Mouse (Mus musculus) heart, postnatal 14 days (tissue): ENCODE measurements around the gene Stk38. TPM values are rescaled to one million over a fixed set of nuclear protein-coding genes. Genes with fewer than 3 reads are reported as not detected.
"Not testable (repeated sequence)": the region's sequence is repeated elsewhere in the genome, so short reads cannot be mapped to it uniquely, and the experiment has no call there.

Experiments used
- DNase-seq, 2 experiments: peaks; one replicate each; pipeline ENCODE4 v3.0.0; 2021 to 2022
- intact Hi-C: fragments of 180-260 bp; cut with DNase I; formaldehyde crosslinking; loops from one replicate; pipeline ENCODE4 v1.15.1; 2025
- total RNA-seq, 2 experiments: library from RNA; stranded (reverse); gene quantifications; 2 replicates each; pipeline ENCODE4 v1.2.3; 2021

The Stk38 gene
- total RNA-seq, 2 experiments from 2014 or later: 47.6 to 48.8 TPM

- intact Hi-C loops: no loop called here
- no peak for DNase-seq
These were observed 34.8 kb upstream of the Stk38 start for GRCm38 (mm10) chr17:29042569-29042968.

DNA sequence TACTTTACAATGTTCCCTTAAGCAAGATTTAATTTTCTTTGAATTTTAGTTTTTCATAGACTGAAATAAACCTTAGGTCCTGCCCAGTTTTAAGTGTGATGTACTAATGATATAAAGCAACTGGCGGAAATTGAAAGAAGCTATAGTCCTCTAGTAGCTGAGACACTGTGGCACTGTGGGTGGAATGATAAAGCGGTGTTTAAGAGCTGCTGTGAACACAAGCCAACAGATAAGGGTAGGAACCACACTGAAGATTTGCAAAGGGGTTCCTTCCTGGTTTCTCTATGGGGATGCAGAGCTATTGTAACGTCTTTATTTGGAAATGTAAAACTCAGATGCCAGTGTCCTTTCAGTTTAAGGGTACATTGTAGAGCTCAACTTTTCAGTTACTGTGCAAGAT lies 33.8 kb upstream of the Stk38 start:
- DNase-seq, intact Hi-C loops: not testable (repeated sequence)

DNA sequence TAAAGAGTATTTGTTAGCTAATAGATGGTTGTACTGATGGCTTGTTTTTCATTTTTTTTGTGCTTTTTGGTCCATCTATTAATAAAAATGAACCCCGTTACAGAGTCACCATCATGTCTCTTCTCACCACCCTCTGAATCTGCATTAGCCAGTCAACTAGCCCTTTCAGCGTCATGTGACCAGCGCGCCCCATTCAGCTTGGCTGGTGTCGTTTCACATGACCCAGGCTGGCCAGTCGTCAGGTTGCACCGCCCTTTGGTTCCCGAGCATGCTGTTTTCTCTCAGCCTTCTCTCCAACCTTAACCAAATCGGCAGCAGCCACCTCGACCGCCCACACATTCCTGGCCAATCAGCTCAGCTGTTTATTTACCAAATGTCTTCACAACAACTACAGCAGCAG lies 31.6 kb upstream of the Stk38 start:
- peak in 1 of 2 experiments; percentile 40 for DNase-seq

DNA sequence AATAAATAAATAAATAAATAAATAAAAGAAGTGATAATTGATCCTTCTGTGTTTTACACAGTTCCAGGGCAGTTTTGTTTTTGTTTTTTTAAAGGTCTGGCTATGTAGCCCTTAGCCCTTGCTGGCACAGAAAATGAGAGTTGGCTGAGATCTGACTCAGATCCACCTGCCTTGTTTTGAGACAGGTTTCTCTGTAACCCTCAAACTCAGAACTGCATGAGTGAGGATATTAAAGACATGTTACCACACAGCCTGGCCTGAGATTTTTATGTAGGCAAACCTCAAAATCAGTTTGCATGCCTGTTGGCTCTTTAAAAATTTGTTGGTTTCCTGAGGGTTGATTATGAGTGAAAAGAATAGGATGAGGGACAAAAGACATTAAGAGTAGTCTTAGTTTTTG lies 27.7 kb upstream of the Stk38 start:
- no peak for DNase-seq
- intact Hi-C loops: no loop called here

More for the DNA sequence above, 31.6 kb upstream of the Stk38 start:
- intact Hi-C loops: no loop called here

GRCm38 (mm10) chr17:29034264-29034663 lies 26.5 kb upstream of the Stk38 start:
- intact Hi-C loops: no loop called here
- DNase-seq: no peak

GRCm38 (mm10) chr17:29033569-29034061 lies 25.8 kb upstream of the Stk38 start:
- DNase-seq: no peak
- intact Hi-C loops: no loop called here

DNA sequence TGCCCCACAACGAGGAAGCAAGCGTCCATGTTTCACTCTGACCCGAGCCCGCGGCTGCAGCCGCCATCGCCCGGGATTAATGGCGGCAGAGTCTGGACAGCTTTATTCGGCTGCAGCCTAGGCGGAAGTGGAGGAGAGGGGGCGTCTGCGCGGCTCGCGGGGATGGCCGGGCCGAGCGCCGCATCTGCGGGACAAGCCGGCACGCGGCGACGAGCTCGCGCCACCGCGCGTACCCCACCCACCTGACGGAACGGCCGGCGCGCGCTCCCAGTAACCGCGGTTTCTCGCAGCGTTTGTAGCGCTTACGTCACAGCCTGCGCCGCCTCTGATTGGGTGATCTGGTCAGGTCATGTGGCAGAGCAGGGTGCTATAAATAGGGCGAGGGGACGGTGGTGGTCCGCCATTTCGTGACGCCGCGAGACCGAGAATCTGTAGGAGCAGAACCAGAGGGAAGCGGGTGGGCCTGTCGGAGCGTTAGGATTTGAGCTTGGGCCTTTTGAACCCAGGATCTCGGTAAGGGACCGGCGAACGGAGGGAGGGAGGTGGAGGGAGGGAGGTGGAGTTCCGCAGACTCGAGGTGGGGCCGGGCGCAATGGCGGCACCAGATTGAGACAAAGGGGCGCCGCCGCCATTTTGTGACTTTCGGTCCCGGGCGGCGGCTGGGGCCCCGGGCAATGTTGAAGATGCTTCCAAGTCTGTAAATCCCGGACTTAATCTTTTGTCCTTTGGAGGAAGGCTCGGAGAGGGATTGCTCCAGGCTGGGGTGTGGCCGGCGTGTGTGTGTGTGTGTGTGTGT lies 24.7 kb upstream of the Stk38 start, which contains the start of gene Srsf3:
Srsf3 (plus strand) TSS at position 355 of the 796 bp plus-strand sequence.
- intact Hi-C loops: no loop called here
- peak; percentile 98 to 99 for DNase-seq

DNA sequence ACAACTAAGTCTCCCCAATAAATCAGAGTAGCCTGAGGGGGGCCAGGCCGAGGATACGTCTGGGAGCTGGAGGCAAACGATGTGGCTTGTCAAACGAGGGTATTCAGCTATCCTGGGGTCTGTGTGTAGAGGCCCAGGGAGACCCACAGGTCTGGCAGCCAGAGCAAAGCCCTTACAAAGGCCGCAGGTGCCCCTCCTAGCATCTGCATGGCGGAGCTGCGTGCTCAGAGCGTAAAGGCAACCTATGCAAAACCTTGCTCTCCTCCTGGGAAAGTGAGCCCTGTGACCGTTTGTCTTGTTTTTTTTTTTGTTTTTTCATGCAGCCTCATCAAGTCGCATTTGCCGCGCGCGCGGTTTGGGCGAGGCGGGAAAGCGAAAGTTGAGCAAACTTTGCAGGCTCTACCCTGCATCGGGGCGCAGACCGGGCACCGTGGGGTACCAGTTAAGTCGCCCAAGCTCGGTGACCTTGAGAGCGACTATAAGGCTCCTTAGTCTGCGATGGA lies 24.0 kb upstream of the Stk38 start:
- peak in 1 of 2 experiments; percentile 41 for DNase-seq
- intact Hi-C loops: no loop called here

DNA sequence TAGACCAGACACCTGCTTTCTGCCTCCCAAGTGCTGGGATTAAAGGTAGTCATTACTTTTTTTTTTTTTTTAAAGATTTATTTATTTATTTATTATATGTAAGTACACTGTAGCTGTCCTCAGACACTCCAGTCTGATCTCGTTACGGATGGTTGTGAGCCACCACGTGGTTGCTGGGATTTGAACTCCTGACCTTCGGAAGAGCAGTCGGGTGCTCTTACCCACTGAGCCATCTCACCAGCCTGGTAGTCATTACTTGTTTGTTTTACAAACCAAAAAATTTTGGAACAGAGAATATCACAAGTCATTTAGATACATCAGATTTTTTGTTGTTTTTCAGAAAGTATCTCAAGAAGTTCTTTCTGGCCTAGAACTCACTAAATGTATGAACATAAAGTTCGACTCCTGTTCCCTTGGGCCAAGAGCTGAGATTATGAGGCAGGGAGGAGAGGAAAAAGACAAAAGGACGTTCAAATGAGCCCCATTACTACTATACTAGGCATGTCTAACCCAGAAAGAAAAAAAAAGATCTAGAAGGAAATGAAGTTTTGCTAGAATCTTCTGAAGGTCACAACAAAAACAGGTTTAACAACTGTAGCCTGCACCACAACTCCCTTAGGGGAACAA lies 23.4 kb upstream of the Stk38 start:
- DNase-seq, intact Hi-C loops: not testable (repeated sequence)

DNA sequence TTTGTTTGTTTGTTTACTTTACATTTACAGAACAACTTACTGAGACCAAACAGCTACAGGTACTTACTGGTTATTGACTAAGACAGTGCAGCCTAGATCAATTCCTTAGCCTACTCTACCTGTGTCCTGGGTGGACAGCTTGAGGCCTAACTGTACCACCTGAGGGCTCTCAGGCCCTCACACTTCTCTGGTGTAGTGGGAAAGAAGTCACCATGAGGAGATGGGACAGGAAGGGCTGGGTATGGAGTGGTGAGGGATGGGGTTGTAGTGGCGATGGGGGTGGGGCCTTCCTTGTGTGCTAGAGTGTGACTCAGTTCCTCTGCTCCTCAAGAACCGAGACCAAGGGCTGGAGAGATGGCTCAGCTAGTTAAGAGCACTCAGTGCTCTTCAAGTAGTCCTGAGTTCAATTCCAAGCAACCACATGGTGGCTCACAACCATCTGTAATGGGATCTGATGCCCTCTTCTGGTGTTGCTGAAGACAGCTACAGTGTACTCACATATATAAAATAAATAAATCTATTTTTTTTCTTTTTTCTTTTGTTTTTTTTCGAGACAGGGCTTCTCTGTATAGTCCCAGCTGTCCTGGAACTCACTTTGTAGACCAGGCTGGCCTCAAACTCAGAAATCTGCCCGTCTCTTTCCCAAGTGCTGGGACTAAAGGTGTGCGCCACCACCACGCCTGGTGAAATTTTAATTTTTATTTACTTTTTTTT lies 22.7 kb upstream of the Stk38 start:
- no peak for DNase-seq
- intact Hi-C loops: no loop called here

- DNase-seq: no peak
- intact Hi-C loops: no loop called here
These were observed 19.0 kb upstream of the Stk38 start for GRCm38 (mm10) chr17:29026652-29027356.

- DNase-seq: no peak
- intact Hi-C loops: loop anchor here (5.0 kb wide), 2 partner anchors 98 to 333 kb away; partner anchors contain the start of genes Mapk14 and Slc26a8
These were observed 17.2 kb upstream of the Stk38 start for GRCm38 (mm10) chr17:29024896-29025565.

DNA sequence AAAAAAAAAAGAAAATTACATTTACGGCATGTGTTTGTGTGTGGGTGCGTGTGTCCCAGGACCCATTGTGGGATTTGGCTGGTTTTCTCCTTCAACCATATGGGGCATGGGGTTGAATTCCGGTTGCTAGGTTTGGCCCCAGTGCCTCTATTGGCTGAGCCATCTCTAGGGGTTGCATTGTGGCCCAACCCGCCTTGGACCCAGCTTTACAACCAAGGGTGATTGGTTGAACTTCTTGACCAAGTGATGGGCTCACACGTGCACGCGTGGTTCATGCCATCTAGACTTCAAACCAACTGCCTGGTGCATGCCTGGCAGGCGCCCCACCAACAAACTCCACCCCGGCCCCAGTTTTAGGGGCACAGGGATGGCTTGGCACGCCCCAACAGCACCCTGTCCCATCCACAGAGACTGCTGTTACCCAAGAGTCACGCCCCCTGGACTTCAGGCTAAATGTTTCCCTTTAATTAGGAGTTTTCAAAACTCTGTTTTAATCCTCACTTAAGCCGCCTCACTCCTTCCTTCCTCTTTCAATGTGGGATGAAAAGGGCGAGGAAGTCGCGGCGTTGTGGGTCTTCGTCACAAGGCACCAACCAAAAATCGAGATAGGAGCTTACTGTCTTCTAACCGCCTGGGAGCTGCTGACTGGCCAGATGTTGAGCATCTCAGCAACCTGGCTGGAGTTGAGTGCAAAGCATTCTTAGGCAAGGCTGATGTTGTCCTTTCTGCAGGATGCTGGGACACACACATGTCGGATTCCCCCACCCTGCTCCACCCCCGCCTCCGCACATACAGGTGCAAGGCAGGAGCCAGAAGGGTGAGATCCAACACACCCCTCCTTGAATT lies 16.5 kb upstream of the Stk38 start:
- intact Hi-C loops: loop anchor here (5.0 kb wide), 2 partner anchors 97 to 332 kb away; partner anchors contain the start of genes Mapk14 and Slc26a8
- no peak for DNase-seq

GRCm38 (mm10) chr17:29023346-29023745 lies 15.6 kb upstream of the Stk38 start:
- intact Hi-C loops: loop anchor here (5.0 kb wide), 2 partner anchors 96 to 331 kb away; partner anchors contain the start of genes Mapk14 and Slc26a8
- no peak for DNase-seq

DNA sequence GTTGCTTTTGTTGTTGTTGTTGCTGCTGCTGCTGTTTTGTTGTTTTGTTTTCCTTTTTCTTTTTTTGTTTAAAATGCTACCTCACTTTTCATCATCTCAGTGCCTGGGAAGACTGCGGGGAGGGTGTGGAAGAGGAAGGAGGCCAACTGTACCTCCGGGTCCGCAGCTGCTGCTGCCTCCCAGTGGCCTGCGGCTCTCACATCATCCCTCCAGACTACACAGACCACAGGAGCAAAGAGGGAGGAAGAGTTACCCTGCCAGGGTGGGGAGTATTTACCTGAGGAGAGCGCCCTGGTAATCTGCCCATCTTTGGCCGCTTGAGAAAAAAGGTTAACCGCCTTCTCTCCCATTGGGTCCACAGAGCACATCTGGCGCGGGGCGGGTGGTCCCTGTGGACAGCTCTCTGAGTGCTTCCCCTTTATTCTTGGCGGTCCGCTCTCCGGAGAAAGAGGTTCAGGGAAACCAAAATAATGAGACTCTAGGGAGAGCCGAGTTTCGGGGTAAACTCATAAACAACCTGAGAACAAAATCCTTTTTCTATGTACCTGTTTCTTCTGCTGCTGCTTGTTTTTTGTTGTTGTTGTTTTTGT lies 14.5 kb upstream of the Stk38 start:
- peak; percentile 43 to 47 for DNase-seq
- intact Hi-C loops: loop anchor here (5.0 kb wide), 2 partner anchors 95 to 330 kb away; partner anchors contain the start of genes Mapk14 and Slc26a8

- peak in 1 of 2 experiments; percentile 45 for DNase-seq
- intact Hi-C loops: loop anchor here (5.0 kb wide), 2 partner anchors 93 to 328 kb away; partner anchors contain the start of genes Mapk14 and Slc26a8
These were observed 12.6 kb upstream of the Stk38 start for GRCm38 (mm10) chr17:29020444-29020843.

GRCm38 (mm10) chr17:29019391-29019790 lies 11.6 kb upstream of the Stk38 start:
- intact Hi-C loops: no loop called here
- no peak for DNase-seq
